Mouse (Mus musculus) ES-Bruce4 (cell line): Measurements from ENCODE around the gene Cntn5.

Experiments used
- CTCF ChIP-seq: IDR thresholded peaks from one replicate; pipeline ENCODE4 v1.8.1; 2011; ENCODE audit warnings: low read depth, low read length
- EP300 ChIP-seq: IDR thresholded peaks from 2 replicates; pipeline ENCODE4 v1.6.1; 2011; ENCODE audit warnings: low read depth, low read length; ENCODE audit not compliant: insufficient read depth
- POLR2A ChIP-seq: IDR thresholded peaks from one replicate; pipeline ENCODE4 v1.8.1; 2011; ENCODE audit warnings: low read length; ENCODE audit not compliant: insufficient read depth

DNA sequence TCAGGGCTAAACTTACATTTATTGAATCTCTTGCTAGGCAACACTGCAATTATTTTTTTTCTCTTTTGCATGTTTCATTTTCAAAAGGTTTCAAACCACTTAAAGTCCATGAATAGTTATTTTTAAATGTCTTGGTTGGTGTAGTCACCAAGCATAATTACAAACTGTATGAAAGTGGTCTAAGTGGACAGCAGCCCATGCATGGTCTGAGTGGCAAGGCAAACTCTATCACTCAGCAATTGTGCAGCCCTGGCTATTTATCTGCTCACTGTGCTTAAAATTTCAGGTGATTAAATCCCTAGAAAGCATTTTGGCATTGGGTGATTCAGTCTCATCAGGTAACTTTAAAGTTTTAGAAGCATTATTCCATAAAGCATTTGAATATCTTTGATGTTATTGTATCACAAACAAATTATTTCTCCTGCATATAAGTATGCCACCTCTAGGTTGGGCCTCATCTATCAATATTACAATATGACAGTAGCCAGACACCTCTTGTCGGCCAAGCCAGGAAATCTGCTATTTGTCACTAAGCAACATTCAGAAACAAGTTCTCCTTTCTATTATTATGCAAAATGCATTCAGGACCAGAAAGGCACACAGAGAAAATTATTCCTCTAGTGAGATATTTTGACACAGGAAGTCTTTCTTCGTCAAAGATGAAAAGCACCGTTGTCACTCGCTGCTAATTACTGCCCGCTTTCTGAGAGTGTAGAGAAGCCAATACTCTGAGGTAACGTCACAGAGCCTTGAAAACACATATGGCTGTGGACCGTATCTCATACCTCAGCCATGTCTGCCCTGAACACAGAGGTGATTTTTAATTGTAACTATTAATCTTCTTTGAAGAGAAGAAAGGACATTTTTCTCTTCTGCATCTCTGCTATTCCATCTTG is 329.0 kb downstream of the Cntn5 start:
- no peak for TF ChIP-seq CTCF
- TF ChIP-seq POLR2A, result no peak
- TF ChIP-seq EP300, result no peak
